Mouse (Mus musculus) inflammation-experienced regulatory T-cells, adult 16 weeks (primary cell): ENCODE results near the gene Hes2. TPM values are rescaled to one million over a fixed set of nuclear protein-coding genes. Genes with fewer than 3 reads are reported as not detected.

ENCODE experiments used
- polyA plus RNA-seq: library from polyadenylated mRNA; unstranded; fragments of 100-300 nt; shearing (Covaris generic); gene quantifications from one replicate; pipeline ENCODE4 v1.2.1, GENCODE M21; 2017

The Hes2 gene
- not detected for polyA plus RNA-seq

GRCm38 (mm10) chr4:152158585-152159284 is at the start of gene Hes2:
Gene Hes2 (plus strand): TSS chr4:152158867.

GRCm38 (mm10) chr4:152115921-152116612 is 42.6 kb upstream of the Hes2 start, which contains the start of gene Tnfrsf25:
Gene Tnfrsf25 (plus strand): TSS chr4:152115934.

GRCm38 (mm10) chr4:152151966-152152544 is 6.6 kb upstream of the Hes2 start, which contains the start of gene Espn:
Gene Espn (minus strand): TSS chr4:152152371.

GRCm38 (mm10) chr4:152177537-152178343 is 19.1 kb downstream of the Hes2 start, which contains the start of gene Acot7:
Gene Acot7 (plus strand): TSS chr4:152178134.

Other genes starting within 250 kb of the Hes2 start
- 65.1 TPM for gene Dnajc11, start 225.2 kb upstream of the Hes2 start, polyA plus RNA-seq
- 129 TPM for gene Thap3, start 169.9 kb upstream of the Hes2 start, polyA plus RNA-seq
- gene Phf13, start 162.6 kb upstream of the Hes2 start, polyA plus RNA-seq: 7.7 TPM
- 2.0 TPM for gene Klhl21, start 150.1 kb upstream of the Hes2 start, polyA plus RNA-seq
- gene Zbtb48, start 131.2 kb upstream of the Hes2 start, polyA plus RNA-seq: 37.1 TPM
- 0.13 TPM for gene Tas1r1, start 120.3 kb upstream of the Hes2 start, polyA plus RNA-seq
- gene Nol9, start 119.5 kb upstream of the Hes2 start, polyA plus RNA-seq: 6.4 TPM
- 5.1 TPM for gene Plekhg5, start 86.4 kb upstream of the Hes2 start, polyA plus RNA-seq
- 197 TPM for gene Tnfrsf25, start 42.9 kb upstream of the Hes2 start, polyA plus RNA-seq
- gene Espn, start 6.5 kb upstream of the Hes2 start, polyA plus RNA-seq: 16.8 TPM
- gene Acot7, start 19.3 kb downstream of the Hes2 start, polyA plus RNA-seq: 119 TPM
- 0.10 TPM for gene Gpr153, start 115.4 kb downstream of the Hes2 start, polyA plus RNA-seq
- gene Hes3, start 132.8 kb downstream of the Hes2 start, polyA plus RNA-seq: not detected
- 5.7 TPM for gene Icmt, start 138.4 kb downstream of the Hes2 start, polyA plus RNA-seq
- gene Rnf207, start 160.1 kb downstream of the Hes2 start, polyA plus RNA-seq: not detected
- 458 TPM for gene Rpl22, start 166.9 kb downstream of the Hes2 start, polyA plus RNA-seq
- 0.41 TPM for gene Chd5, start 179.8 kb downstream of the Hes2 start, polyA plus RNA-seq